Mouse (Mus musculus): Measurements from ENCODE around the gene Galnt6.

Galnt6 gene

DNA sequence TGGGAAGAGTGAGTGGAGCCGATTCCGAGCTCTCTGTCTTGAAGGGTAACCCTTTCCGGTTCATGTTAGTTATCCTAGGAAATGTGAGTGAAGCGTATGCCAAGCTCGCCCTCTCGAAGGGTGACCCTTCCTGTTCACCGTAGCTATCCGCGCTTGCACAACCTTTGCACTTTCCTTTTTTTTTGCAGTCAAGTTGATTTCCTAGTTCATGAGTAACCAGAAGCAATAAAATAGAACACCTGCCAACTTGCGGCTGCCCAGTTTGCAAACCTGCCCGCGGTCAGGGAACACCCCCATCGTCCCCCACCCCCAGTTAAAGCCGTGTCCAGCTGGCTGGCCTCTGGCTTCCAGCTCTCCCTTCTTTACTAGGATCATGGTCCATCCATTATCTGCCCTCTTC lies 50.2 kb downstream of the Galnt6 start:
- peak; percentile 85 for DNase-seq

DNA sequence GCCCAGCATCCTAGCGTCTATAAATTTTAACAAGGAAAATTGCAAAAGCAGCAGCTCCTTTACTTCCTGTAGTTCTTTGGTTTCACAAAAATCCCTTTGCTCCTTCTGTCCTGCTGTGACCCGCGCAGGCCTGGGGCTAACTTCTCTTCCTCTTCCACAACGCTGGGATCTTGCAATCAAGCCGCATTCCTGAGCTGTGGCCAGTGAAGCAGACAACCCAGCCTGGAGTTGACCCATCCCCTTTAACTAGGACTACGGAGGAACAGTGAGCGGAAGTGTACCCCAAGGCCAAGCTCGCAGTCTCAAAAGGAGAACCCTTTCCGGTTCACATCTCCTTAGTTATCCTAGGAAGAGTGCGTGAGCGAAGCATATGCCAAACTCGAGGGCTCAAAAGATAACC lies 50.6 kb downstream of the Galnt6 start:
- peak; percentile 91 for DNase-seq

DNA sequence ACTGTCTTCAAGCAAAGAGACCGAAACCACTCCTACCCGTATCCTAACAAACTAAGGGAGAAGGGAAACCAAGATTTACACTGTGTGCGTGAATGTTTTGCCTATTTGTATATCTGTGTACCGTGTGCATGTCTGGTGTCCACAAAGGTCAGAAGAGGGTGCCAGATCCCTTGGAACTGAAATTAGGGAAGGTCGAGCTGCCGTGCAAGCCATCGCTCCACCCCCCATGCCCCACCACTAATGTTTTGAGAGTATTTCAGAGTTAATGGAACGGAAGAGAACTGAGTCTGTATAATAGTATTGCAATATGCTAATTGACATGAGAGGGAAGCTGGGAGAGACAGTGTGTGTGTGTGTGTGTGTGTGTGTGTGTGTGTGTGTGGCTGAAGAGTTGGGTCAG lies 51.5 kb downstream of the Galnt6 start:
- no peak for DNase-seq

DNA sequence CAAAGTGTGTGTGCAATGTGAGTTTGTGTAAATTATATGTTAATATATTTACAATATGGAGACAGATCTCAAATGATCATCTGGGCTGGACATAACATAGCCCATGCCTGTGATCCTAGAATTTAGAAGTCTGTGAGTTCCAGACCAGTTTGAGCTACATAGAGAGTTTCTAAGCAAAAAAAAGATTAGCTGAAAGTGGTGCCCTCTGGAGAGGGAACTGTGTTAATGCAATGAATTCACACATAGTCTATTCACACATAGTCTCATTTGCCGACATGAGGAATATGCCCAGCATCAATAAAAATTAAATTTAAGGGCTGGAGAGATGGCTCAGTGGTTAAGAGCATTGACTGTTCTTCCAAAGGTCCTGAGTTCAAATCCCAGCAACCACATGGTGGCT lies 52.7 kb downstream of the Galnt6 start:
- DNase-seq, result no peak

DNA sequence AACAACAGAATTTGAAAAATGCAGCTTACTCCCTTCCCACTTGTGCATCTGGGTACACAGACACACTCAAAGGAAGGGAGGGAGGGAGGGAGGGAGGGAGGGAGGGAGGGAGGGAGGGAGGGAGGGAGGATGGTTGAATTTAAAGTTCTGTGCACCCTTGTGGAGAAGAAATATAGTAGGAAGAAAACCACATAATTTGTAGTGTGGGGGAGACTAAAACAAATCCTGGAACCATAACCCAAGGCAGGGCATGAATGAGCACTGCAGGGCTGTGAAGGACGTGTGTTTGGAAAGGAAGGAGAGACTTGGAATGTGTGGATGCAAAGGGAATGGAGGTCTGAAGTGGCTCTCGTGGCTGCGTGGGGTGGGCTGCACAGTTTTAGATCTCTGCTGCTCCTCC lies 53.7 kb downstream of the Galnt6 start:
- no peak for DNase-seq

DNA sequence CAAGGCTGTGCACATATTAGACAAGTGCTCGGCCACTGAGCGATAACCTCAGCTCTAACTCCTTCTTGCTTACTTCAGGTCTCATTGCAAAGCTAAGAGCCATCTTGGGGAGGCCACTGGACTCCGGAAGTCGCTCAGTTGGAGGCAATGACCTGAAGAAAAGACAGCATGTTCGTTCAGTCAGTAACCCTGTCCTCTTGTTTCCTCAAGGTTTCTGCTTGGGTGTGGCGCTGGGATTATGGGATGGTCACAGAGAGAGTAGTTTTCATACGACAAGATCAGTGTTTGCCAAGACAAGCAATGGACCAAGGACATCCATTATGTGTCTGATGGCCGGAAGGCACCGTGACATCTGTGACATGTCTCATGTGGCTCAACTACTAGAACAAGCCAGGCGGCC lies 54.6 kb downstream of the Galnt6 start:
- no peak for DNase-seq

DNA sequence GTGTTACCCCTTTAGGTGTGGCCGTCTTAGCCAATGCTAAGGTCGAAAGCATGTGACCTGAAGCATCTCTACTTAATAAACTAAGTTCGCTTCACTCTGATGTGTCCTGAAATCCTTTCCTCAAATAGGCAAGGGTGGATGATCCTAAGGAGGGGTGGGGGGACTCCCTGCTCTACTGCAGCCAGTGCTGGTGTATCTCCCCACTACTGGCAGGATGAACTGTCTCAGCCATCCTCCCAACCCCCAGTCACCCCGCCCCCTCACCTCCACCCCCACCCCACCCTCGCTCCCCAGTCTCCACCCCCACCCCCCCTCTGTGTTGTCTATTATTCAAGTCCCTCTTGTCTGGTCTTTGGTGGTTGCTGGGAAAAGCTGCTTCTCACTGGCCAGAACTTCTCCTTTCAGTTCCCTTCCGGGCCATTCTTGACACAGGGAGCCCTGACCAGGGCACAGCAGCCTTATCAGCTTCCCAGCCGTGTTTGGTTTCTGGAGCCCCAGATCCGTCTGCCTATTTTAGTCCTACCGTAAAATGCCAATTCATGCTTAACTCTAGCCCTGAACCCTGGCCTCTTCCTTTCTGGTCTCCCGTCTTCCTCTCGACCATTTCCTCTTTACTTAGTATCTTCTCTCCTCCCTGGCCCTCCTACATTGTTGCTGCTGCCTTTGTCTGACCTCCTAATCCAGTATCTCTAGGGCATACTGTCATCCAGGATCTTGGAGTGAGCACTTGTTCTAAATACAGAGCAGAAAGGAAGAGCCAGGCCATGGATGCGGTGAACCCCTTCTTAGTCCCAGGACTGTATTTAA lies 55.4 kb downstream of the Galnt6 start:
- no peak for DNase-seq

DNA sequence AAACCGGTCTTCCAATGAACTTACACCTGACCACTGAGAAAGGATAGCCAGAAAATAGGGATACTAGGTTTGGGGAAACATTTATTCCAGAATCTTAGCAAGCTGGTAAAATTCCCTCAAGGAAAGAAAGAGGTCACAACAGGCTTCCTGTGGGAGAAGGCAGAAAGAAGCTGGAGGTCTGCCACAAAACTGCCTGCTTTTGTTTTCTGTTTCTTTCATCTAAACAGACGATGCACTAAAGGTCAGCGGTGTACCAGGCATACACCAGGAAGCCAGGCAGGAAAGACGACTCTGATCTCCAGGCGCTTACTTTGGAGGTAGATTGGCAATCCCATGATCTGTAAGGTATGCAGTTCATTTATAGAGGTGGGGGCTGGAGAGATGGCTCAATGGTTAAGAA lies 58.3 kb downstream of the Galnt6 start:
- no peak for DNase-seq

DNA sequence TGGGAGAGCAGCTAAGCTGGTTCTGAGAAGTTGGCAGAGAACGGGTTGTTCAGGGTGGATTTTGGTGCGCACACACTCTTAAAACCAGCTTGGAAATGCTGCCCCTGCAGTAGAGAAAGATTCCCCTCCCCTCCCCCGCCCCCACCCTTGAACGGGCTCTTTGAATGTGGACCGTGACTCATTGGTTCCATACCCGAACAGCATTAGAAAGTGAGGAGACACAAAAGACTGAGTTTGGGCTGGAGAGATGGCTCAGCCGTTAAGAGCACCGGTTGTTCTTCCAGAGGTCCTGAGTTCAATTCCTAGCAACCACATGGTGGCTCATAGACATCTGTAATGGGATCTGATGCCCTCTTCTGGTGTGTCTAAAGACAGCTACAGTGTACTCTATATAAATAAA lies 59.2 kb downstream of the Galnt6 start:
- DNase-seq, result no peak

DNA sequence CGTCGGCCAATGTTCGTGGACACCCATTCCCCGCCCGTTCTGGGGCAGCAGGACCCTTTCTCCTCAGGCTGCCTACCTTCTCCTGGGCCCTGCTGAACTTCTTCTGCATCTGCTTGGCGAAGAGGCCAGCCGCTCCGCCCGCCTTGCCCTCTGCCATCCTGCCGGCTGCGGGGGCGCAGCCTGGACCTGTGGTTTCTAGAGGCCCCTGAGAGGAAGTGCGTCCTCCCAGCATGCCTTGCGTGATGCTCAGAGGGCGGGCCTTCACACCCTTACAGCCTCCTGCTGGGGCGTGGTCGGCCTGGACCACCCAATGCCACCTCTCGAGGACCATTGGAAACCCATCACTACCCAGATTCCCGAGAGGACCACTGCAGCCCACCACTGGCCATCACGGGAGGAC lies 59.8 kb downstream of the Galnt6 start, which contains the start of gene Bin2:
Gene Bin2 (minus strand): TSS at position 217 of the 400 bp plus-strand sequence.
- no peak for DNase-seq

DNA sequence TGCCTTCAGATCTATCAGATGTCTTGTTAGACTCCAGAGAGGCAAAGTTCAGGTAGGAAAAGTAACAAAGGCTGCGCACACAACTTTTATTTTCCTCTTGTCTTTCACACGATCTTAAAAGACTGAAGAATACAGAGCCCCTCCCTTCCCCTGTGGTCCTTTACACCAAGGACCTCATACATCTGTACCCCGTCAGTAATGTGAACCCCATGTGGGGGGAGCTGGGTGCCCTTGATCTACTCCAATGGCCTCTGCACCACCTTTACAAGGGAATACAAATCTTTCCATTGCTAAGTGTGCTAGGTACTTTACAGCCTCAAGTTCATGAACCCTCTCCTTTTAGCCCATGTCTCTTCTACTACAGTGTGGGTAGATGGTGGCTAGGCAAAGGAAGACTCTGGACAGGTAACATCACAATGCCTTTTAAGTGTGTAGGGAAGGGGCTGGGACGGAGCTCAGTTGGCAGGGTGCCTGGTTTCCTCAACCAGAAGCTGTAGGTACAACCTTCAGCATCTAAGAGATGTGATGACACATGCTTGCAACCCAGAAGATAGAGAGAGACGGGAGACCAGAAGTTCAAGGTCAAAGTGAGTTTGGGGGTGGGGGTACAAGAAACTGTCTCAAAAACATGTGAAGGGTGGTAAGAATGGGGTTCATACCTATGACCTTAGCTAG lies 61.2 kb downstream of the Galnt6 start:
- no peak for DNase-seq

DNA sequence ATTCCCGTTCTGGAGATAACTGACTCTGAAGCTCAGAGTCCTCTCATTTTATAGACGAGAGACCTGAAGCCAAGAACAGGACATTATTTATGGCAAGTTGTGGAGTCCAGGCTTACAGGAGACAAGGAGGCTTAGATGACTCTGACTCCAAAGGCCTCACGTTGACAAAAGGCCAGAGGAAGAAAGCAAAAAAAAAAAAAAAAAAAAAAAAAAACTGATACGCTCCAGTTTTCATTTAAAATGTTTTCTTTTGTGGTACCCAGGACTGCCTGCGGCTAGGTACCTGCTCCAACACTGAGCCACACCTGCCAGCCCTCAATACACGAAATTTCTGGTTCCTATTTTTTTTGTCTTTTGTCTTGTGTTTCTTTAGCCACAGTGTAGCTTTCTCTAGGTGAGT lies 61.8 kb downstream of the Galnt6 start:
- no peak for DNase-seq

DNA sequence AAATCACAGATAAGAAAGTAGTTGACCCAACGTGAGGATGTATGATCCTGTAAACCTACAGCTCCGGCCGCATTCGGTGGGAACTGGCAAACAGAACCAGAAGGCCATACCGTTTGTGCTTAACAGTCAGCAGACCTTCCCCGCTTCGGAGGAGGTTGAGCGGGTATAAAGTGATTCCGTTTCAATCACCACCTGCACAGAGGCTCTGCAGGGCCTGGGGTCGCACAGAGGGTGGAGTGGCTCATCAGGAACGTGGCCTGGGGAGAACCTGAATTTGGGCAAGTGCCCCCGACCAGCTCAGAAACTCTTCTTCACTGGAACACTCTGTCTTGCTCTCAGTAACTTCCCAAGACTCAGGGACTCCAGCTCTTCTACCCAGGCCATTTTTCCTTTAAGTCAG lies 62.3 kb downstream of the Galnt6 start:
- DNase-seq, result no peak

DNA sequence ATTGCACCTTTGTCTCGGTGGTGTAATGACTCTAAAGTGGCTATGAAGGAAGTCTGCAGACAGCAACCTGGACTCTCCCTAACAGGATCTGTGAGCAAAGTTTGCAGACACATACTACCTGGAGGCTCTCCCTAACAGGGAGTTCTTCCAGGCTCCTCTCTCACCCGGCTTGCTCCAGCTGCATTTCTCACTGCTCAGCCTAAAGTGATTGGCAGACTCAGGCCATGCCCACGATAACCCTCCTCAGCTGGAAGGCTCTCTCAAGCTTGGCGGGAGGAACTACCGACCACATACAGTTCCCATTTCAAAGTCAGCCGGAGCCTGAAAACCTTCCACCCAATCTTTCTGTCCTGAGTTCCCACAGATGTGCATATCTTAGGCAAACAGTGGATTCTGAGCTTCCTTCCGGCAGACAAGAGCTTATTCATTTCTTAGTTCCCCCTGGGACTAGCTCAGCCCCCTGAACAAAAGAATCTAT lies 62.9 kb downstream of the Galnt6 start:
- no peak for DNase-seq

DNA sequence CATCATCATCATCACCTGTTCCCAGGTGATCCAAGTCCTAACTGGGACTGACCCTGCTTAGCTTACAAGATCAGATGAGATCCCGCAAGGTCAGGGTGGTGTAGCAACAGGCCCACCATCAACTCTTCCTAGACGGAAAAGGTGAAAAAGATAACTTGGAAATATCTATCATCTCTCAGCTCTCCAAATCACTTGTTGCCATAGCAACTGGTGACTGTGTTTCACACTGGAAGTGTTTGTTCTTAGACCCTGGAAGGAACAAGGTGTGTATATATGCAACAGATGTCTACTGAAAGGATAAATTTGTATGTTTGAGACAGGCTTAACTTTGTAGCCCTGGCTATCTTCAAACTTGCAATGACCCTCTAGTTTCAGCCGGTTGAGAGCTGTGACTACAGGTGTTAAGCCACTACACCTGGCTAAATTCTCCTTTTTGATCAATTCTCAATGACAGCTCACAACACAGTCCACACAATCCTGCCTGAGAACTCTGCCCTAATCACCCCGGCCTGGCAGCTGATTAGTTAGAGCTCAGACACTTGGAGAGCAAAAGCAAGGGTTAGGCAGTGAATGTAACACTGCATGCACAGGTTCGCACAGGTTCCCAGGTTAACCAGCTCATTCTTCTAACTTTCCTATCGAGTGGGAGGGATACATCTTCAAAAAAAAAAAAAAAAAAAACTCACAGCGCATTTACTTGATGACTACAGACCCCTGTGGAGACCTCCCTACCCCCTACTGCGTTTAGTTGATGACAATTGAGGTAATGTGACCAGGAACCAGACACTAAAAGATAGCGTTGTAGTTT lies 63.6 kb downstream of the Galnt6 start:
- DNase-seq, result no peak

DNA sequence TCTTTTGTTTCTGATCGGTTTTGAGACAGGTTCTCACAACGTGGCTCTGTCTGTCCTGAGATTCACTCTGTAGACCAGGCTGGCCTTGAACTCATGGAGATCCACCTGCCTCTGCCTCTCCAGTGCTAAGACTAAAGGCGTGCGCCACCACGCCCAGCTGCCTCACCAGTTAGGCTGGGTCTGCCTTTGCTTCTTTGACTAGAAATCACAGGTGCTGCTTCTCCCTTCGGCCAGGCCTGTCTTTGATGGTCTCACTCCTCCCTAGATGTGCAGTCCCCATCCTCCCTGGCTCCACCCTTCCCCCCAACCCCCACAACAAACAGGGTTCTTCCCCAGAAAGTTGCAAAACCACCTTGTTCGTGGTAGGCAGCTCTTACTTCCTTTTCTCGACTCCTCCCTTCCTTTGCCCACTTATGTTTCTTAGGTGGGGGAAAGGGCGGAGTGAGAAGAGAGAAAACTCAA lies 64.3 kb downstream of the Galnt6 start:
- no peak for DNase-seq

DNA sequence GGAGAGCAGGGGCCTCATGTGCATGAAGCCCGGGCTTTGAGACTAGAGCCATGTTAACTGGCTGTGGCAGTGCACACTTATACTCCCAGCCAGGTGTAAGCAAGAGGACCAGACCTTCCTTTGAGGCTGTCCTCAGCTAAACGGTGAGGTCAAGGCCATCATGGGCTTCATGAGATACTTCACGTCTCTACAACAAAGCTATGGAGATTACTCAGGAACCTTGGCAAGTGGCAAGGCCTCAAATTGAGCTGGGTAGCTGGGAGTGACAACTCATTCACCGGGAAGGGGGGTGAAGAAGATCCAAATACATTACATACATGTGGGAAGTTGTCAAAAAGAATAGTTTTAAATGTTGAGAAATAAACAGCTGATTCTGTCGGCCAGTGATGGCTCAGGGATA lies 68.4 kb downstream of the Galnt6 start:
- DNase-seq, result no peak

DNA sequence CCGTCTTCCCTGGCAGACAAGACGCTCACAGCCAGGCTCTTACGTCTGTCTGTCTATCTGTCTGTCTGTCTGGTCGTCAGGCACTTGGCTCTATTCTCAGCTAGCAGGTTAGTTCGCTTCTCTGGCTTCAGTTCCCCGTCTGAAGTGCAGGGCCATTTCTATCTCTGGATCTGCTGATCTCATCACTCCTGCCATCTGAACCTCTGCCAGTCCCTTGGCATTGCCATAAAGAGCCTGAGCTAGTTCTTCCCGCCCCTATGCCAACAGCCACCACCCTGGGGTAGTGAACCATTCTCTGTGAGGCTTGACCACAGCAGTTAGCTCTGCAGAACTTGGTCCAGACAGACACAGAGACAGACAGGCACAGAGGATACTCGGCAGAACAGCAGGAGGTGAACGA lies 68.9 kb downstream of the Galnt6 start:
- peak; percentile 75 for DNase-seq

DNA sequence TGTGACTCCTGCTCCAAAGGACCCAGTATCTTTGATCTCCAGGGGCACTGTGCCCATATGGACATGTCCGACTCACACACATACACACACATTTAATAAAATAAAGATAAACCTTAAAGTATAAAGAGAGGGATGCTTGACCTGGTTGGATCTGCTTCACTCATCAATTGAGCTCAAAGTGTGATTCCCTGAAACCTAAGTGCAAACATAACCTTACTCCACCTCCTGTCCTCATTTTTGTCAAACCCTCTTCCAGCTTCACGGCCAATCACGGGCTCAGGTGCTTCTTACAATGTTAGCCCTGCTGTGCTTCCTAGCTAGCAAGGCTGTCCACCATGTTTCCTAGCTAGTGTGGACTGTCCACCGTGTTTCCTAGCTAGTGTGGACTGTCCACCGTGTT lies 74.0 kb downstream of the Galnt6 start:
- DNase-seq, result no peak

DNA sequence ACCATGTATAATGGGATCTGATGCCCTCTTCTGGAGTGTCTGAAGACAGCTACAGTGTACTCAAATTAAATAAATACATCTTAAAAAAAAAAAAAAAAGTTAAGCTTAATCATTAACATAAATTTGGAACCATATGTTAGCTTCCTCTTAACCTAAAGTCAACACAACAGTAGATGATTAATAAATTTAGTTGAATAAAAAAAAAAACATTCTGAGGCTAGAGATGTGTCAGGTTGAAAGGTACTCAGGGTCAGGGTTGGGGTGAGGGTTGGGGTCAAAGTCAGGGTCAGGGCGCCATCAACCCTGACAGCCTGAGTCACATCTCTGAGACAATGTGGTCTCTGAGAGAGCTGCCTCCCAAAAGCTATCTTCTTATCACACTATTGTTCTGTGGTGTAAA lies 74.9 kb downstream of the Galnt6 start:
- no peak for DNase-seq

DNA sequence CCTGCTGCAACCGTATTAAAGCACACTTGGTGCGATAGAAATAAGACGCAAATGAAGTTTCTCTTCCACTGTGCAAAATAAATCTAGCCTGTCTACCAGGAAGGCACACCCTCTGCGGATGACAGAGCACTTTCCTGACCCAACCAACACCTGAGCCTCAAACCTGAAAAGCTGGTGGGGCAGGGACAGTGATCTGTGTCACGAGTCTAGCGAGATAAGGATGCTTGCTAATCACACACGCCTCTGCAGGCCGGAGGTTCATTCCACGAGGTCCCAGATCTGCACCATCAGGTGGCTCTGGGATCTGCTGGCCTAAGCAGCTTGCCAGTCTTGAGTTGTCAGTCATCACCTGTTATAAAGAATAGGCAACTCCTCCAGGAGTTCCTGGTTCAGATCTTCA lies 77.6 kb downstream of the Galnt6 start:
- DNase-seq, result no peak

DNA sequence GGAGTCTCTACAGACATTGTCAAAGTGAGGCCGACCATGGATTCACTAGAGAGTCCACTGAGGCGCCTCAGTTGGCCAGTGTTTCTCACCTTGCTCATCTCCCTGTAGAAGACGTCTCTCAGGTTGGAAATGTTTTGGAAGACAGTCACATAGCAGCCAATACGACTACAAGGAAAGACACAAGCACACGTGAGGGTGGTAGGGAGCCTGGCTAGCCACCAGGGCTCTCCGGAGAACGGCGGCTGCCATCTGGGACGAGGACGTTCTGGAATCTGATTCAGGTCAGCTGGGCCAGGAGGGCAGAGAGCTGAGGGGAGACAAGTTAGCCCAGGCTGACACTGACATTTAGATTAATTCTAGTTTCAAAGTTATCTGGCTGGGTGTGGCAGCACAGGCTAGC lies 79.1 kb downstream of the Galnt6 start:
- no peak for DNase-seq

DNA sequence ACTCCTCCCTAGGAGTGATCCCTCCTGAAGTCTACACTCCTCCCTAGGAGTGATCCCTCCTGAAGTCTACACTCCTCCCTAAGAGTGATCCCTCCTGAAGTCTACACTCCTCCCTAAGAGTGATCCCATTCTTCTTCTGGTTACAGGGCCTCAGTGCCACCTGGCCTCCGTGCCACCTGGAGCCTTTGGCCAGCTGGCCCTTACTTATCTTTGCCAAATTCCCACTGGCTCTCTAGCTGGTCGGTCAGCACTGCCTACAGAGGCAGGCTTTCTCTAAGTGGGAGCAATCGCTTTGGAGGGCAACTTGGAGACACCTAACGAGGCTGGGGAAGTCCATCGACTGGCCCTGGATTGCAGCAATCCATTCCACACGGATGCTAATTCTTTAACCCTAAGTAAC lies 83.0 kb downstream of the Galnt6 start:
- DNase-seq, result no peak

DNA sequence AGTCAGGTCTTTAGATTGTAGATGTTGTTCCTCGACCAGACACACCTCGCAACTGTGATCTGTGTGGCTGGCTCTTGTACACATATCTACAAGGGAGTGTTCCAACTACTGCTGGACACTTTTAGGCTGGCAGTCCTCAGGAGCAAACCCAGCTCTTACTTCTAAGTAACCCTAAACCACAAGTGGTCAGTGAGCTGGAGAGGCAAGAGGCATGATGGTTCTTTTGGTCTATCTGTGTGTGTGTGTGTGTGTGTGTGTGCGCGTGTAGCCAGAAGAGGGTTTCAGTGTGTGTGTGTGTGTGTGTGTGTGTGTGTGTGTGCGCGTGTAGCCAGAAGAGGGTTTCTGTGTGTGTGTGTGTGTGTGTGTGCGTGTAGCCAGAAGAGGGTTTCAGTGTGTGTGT lies 86.7 kb downstream of the Galnt6 start:
- DNase-seq, result no peak
